Mouse (Mus musculus) neural tube, embryonic 12.5 days (tissue): ENCODE measurements around the gene Arpp19. TPM values are rescaled to one million over a fixed set of nuclear protein-coding genes. Genes with fewer than 3 reads are reported as not detected.

Experiments
- ATAC-seq: fragments of 200-750 bp; cut with Nextera tagmentation; 2 replicates; pipeline ENCODE4 v1.8.0; 2017; ENCODE audit warnings: low read depth, mild to moderate bottlenecking, moderate TSS enrichment, moderate library complexity; ENCODE audit not compliant: low FRiP score
- H3K27ac ChIP-seq: fragments of 300-500 bp; sonication (generic); 2 replicates; pipeline ENCODE4 v1.5.1; 2016
- H3K27me3 ChIP-seq: fragments of 300-500 bp; sonication (generic); replicated peaks from 2 replicates; pipeline ENCODE4 v1.6.1; 2016; ENCODE audit warnings: mild to moderate bottlenecking
- H3K36me3 ChIP-seq: fragments of 300-500 bp; sonication (generic); 2 replicates; pipeline ENCODE4 v1.6.1; 2016; ENCODE audit warnings: mild to moderate bottlenecking
- H3K4me1 ChIP-seq: fragments of 300-500 bp; sonication (generic); 2 replicates; pipeline ENCODE4 v1.6.1; 2016
- H3K4me2 ChIP-seq: fragments of 300-500 bp; sonication (generic); replicated peaks from 2 replicates; pipeline ENCODE4 v1.6.1; 2016; ENCODE audit warnings: mild to moderate bottlenecking
- H3K4me3 ChIP-seq: fragments of 300-500 bp; sonication (generic); 2 replicates; pipeline ENCODE4 v1.5.1; 2016
- H3K9ac ChIP-seq: fragments of 300-500 bp; sonication (generic); 2 replicates; pipeline ENCODE4 v1.6.1; 2016; ENCODE audit warnings: mild to moderate bottlenecking
- H3K9me3 ChIP-seq: fragments of 300-500 bp; sonication (generic); 2 replicates; pipeline ENCODE4 v1.6.1; 2016; ENCODE audit warnings: mild to moderate bottlenecking
- WGBS: fragments of 180-500 bp; shearing (Covaris S2); methylation state at CpG from one replicate; pipeline ENCODE4 v1.1.7; 2016; 5-methylcytosine and 5-hydroxymethylcytosine counted together
- polyA plus RNA-seq: library from polyadenylated mRNA; unstranded; fragments of >200 nt; fragmentation: Nextera tagmentation; extraction: Ambion mirVana; gene quantifications from 2 replicates; pipeline ENCODE4 v1.2.1, GENCODE M21; 2016

The Arpp19 gene
- polyA plus RNA-seq, 1 experiment from 2014 or later, result 299 TPM

- Histone ChIP-seq H3K4me2 (no peak overlapping the region), H3K36me3 (peaks cover 44% of the 10 kb centered on the region), H3K4me3 (no peak overlapping the region), H3K9ac (no peak overlapping the region), H3K27me3 (no peaks in the 10 kb centered on the region), H3K27ac (no peak overlapping the region), H3K9me3 (no peaks in the 10 kb centered on the region), H3K4me1 (no peaks in the 10 kb centered on the region)
- 93% methylated on average over 3 of the region's 3 CpGs for WGBS
- ATAC-seq, result no peak
These were observed 17.8 kb upstream of the Arpp19 start for GRCm38 (mm10) chr9:75019592-75019991.

DNA sequence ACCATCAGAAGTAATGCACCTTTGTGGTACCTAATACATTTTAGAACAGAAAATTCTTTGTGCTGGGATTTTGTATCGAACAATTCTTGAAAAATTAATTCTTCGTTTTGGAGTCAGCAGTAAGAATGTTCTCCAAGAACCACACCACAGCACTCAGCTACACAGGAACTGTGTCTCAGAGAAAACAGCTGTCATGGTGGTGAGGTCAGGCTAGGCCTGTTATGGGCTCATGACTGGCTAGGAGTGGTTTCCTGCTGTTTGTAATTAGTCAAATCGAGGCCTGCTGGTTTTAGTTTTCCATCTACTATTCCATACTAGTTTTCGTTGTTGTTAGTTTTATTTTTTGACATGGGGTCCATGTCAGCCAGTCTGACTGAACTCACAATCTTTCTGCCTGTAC is 16.9 kb upstream of the Arpp19 start:
- Histone ChIP-seq H3K4me2 (no peak overlapping the region), H3K4me1 (no peaks in the 10 kb centered on the region), H3K9me3 (no peaks in the 10 kb centered on the region), H3K36me3 (peaks cover 44% of the 10 kb centered on the region), H3K27me3 (no peaks in the 10 kb centered on the region), H3K9ac (no peak overlapping the region), H3K27ac (no peak overlapping the region), H3K4me3 (no peak overlapping the region)
- ATAC-seq, result no peak
- WGBS, result 84% methylated on average over 4 of the region's 4 CpGs

DNA sequence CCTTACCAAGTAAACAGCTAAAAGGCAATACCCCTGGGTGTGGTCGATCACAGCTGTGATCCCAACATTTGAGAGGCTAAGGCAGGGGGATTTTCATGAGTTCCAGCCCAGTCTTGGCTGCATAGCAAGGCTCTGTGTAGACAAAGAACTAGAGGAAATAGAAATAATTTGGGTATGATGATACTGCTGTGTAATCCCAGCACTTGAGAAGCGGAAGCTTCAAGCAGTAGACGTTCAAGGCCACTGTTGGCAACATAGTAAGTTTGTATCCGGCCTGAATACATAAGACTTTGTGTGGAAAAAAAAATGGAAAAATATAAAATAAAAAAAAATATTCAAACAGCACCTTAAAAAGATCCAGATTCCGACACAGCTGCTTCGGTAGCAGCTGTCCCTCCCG is 14.9 kb upstream of the Arpp19 start:
- ATAC-seq, result no peak
- Histone ChIP-seq H3K36me3 (peaks cover 41% of the 10 kb centered on the region), H3K27ac (no peak overlapping the region), H3K9me3 (no peaks in the 10 kb centered on the region), H3K4me3 (no peak overlapping the region), H3K4me1 (no peaks in the 10 kb centered on the region), H3K27me3 (no peaks in the 10 kb centered on the region), H3K9ac (no peak overlapping the region), H3K4me2 (no peak overlapping the region)
- 93% methylated on average over 7 of the region's 7 CpGs for WGBS

DNA sequence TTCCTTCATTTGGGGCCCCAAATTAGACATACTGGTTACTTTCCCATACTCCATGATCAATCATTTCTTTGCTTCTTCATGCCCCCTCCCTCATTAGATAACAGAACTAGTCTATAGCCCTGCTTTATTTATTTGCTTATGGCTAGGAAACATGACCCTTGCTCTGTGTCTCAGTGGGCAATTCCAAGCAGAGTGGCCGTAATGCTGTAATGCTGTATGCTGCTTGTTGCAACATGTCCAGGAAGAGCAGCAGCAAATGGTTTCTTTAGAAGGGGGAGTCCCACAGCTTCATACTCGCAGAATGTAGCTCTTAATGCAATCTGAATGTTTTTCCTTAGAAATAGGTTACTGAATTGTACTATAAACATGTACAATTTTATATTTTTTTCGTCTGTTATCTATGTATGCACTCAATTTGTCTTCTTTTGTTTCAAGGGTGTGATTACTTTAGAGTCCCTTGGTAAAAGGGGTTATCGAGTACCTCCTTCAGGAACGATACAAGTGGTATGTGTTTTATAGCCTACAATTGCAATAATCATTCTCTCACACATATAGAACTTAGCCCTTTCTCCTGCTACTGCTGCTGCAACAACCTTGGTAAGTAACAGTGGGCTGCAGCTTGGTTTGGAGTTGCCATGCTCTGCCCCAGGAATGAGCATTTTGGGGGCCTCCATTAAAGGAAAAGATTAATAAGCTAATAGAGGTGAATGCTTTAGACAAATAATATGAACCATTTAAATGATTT is 14.1 kb upstream of the Arpp19 start:
- Histone ChIP-seq H3K27ac (no peak overlapping the region), H3K4me2 (no peak overlapping the region), H3K36me3 (peaks cover 39% of the 10 kb centered on the region), H3K27me3 (no peaks in the 10 kb centered on the region), H3K9me3 (no peaks in the 10 kb centered on the region), H3K9ac (no peak overlapping the region), H3K4me1 (no peaks in the 10 kb centered on the region), H3K4me3 (no peak overlapping the region)
- WGBS, result 59% methylated on average over 5 of the region's 5 CpGs
- no peak for ATAC-seq

DNA sequence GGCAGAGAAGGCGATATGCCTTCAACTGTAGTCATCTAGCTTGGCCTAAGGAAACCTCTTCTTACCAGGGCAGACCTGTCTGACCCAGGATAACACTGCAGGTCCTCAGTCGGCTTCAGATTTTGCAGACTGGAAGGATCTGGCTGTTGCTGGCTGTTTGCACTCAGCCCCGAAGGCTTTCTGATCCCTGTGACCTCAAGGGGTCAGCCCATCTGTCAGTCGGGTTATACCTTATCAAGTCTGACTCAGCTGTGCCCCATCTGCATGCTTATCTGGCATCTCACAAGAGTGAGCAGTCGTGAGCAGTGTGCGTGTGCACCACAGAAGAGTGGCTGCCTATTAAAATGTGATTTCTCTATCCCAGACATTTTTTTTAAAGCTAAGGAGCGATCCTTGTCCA is 13.3 kb upstream of the Arpp19 start:
- H3K27ac ChIP-seq, result no peak overlapping the region
- H3K4me3 ChIP-seq, result no peak overlapping the region
- WGBS, result 65% methylated on average over 7 of the region's 7 CpGs
- no peaks in the 10 kb centered on the region for H3K4me1 ChIP-seq
- H3K4me2 ChIP-seq, result no peak overlapping the region
- H3K9ac ChIP-seq, result no peak overlapping the region
- no peak for ATAC-seq
- H3K36me3 ChIP-seq, result peaks cover 36% of the 10 kb centered on the region
- no peaks in the 10 kb centered on the region for H3K9me3 ChIP-seq
- H3K27me3 ChIP-seq, result no peaks in the 10 kb centered on the region

DNA sequence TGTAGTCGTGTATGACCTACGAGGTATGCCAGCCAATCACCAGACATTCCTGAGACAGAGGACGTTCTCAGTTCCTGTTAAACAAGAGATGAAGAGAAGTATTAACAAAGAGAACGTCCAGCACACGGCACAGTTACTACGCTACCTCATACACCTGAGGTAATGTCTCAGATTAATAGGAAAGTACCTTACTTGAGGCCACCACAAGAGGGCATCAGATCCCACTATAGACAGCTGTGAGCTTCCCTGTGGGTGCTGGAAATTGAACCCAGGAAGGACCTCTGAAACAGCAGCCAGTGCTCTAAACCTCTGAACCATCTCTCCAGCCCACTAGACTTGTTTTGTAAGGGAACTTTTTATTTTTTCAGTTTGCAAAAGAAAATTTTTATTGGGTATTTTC is 11.7 kb upstream of the Arpp19 start:
- Histone ChIP-seq H3K9me3 (no peaks in the 10 kb centered on the region), H3K27ac (no peak overlapping the region), H3K4me2 (no peak overlapping the region), H3K4me3 (no peak overlapping the region), H3K9ac (no peak overlapping the region), H3K36me3 (peaks cover 23% of the 10 kb centered on the region), H3K27me3 (no peaks in the 10 kb centered on the region), H3K4me1 (no peaks in the 10 kb centered on the region)
- 71% methylated on average over 6 of the region's 6 CpGs for WGBS
- no peak for ATAC-seq

GRCm38 (mm10) chr9:75032408-75032807 is 5.0 kb upstream of the Arpp19 start:
- H3K27ac ChIP-seq, result no peak overlapping the region
- H3K9ac ChIP-seq, result no peak overlapping the region
- 95% methylated on average over 1 of the region's 1 CpGs for WGBS
- no peaks in the 10 kb centered on the region for H3K9me3 ChIP-seq
- no peak overlapping the region for H3K4me2 ChIP-seq
- no peaks in the 10 kb centered on the region for H3K27me3 ChIP-seq
- no peak overlapping the region for H3K4me3 ChIP-seq
- peaks cover 6% of the 10 kb centered on the region; the same call in 1 of the 2 replicates for H3K36me3 ChIP-seq
- no peaks in the 10 kb centered on the region for H3K4me1 ChIP-seq
- no peak for ATAC-seq

DNA sequence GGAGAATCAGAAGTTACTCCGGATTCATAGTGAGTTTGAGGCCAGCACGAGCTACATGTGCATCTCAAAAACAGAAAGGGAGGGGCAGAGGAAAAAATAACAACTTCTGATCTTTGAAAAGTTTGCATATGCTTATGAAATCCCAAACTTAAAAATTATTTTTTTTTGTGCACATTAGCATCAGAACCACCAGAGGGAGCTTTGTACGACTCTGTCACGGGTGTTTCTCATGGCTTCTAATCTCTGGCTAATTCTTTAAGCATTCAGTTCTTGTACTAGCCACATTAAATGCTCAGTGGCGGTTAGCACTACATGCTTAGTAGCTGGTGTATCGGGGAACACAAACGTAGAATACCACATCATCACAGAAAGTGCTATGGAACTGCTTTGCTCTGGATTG is 4.3 kb upstream of the Arpp19 start:
- H3K9me3 ChIP-seq, result no peaks in the 10 kb centered on the region
- no peaks in the 10 kb centered on the region for H3K27me3 ChIP-seq
- peaks cover 6% of the 10 kb centered on the region; the same call in 1 of the 2 replicates for H3K36me3 ChIP-seq
- no peak overlapping the region for H3K9ac ChIP-seq
- H3K4me1 ChIP-seq, result no peaks in the 10 kb centered on the region
- no peak for ATAC-seq
- no peak overlapping the region for H3K4me3 ChIP-seq
- no peak overlapping the region for H3K4me2 ChIP-seq
- WGBS, result 59% methylated on average over 7 of the region's 7 CpGs
- no peak overlapping the region for H3K27ac ChIP-seq

DNA sequence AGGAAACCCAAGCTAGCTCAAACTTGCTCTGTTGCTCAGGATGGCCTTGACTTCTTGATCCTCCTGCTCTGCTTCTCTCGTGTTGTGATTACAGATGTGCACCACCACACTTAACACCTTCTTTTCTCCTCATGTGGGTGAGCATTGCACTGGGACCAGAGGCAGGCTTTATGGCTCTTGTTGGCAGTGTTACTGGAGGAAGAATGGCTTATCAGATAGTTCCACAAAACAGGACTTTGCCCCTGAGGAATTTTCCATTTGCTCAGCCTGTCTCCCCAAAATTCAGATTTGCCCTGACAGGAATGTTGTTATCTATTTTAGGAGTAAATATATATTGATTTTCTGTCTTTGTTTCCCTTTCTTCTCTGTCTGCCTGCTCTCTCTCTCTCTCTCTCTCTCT is 2.7 kb upstream of the Arpp19 start:
- Histone ChIP-seq H3K9ac (no peak overlapping the region), H3K4me1 (peaks cover 10% of the 10 kb centered on the region), H3K4me3 (no peak overlapping the region), H3K36me3 (no peaks in the 10 kb centered on the region), H3K27me3 (no peaks in the 10 kb centered on the region), H3K4me2 (no peak overlapping the region), H3K27ac (no peak overlapping the region), H3K9me3 (no peaks in the 10 kb centered on the region)
- ATAC-seq, result no peak
- 63% methylated on average over 1 of the region's 1 CpGs for WGBS

DNA sequence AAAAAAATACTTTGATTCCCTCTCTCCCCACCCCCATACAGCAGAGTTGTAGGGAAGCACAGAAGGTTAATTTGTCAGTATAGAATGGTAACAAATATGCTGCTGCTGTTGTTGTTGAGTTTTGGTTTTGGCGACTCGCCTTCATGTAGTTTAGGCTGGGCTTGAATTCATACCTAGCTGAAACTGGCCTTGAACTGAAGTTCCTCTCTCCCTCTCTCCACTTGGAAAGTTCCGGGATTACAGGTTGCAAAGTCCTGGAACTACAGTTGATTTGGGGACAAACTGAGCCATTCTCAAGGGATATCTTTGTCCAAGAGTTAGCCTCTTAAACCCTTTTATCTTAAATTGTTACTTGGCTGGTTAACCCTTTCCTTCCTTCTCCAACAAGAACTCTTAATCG is 1.5 kb upstream of the Arpp19 start:
- WGBS, result 83% methylated on average over 4 of the region's 4 CpGs

GRCm38 (mm10) chr9:75038357-75038688 is 909 bp downstream of the Arpp19 start:
- Histone ChIP-seq H3K4me1 (peaks cover 10% of the 10 kb centered on the region), H3K9ac (peak overlapping the region; percentile 83), H3K36me3 (no peaks in the 10 kb centered on the region), H3K27me3 (no peaks in the 10 kb centered on the region), H3K4me2 (peak overlapping the region; percentile 79), H3K27ac (0 out of 2 replicates have a peak overlapping the region, but pooled peaks have one; percentile 50), H3K9me3 (no peaks in the 10 kb centered on the region), H3K4me3 (peak overlapping the region; percentile 96)
- 1% methylated on average over 10 of the region's 10 CpGs for WGBS
- no peak for ATAC-seq

More for the DNA sequence above, 1.5 kb upstream of the Arpp19 start:
- no peak overlapping the region for H3K4me3 ChIP-seq
- peaks cover 10% of the 10 kb centered on the region for H3K4me1 ChIP-seq
- no peak overlapping the region for H3K27ac ChIP-seq
- no peaks in the 10 kb centered on the region for H3K9me3 ChIP-seq
- H3K9ac ChIP-seq, result no peak overlapping the region
- ATAC-seq, result no peak
- no peaks in the 10 kb centered on the region for H3K36me3 ChIP-seq
- H3K4me2 ChIP-seq, result no peak overlapping the region
- H3K27me3 ChIP-seq, result no peaks in the 10 kb centered on the region

DNA sequence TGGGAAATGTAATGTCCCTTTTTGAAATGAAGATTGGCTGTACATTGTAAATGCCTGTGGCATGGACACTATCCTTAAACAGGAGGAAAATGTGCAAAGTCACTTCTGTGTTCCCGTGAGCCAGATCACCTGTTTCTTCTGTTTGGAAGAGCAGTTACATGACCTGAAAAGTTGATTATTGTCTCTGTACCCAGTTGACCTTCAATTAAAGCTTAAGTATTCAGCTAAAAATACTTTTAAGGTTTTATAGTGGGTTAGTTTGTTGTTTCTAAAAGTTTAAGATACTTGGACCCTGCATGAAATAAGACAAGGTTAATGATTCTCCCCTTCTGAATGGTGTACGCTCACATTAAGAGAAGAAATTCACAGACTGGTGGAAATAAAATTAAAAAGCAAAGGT is 3.2 kb downstream of the Arpp19 start:
- no peak overlapping the region for H3K27ac ChIP-seq
- no peak overlapping the region for H3K4me3 ChIP-seq
- H3K4me2 ChIP-seq, result no peak overlapping the region
- no peaks in the 10 kb centered on the region for H3K9me3 ChIP-seq
- peaks cover 10% of the 10 kb centered on the region for H3K4me1 ChIP-seq
- 92% methylated on average over 2 of the region's 2 CpGs for WGBS
- H3K27me3 ChIP-seq, result no peaks in the 10 kb centered on the region
- no peak for ATAC-seq
- peaks cover under 1% of the 10 kb centered on the region; the same call in 1 of the 2 replicates for H3K36me3 ChIP-seq
- no peak overlapping the region for H3K9ac ChIP-seq

GRCm38 (mm10) chr9:75041840-75042525 is 4.6 kb downstream of the Arpp19 start:
- no peak overlapping the region for H3K27ac ChIP-seq
- H3K9ac ChIP-seq, result no peak overlapping the region
- no peak overlapping the region for H3K4me2 ChIP-seq
- no peak for ATAC-seq
- WGBS, result 92% methylated on average over 2 of the region's 2 CpGs
- peaks cover 4% of the 10 kb centered on the region; the same call in 1 of the 2 replicates for H3K36me3 ChIP-seq
- no peak overlapping the region for H3K4me3 ChIP-seq
- peaks cover 10% of the 10 kb centered on the region for H3K4me1 ChIP-seq
- H3K9me3 ChIP-seq, result no peaks in the 10 kb centered on the region
- no peaks in the 10 kb centered on the region for H3K27me3 ChIP-seq
